Mouse (Mus musculus): ENCODE data around the gene Sufu. TPM values are rescaled to one million over a fixed set of nuclear protein-coding genes. Genes with fewer than 3 reads are reported as not detected.

Gene Sufu
- total and polyA plus RNA-seq, 3 experiments, result 11.4 to 42.5 TPM; not detected in 1

- TF ChIP-seq CHD2 (IDR thresholded peaks at IDR 0.05; ENCODE audit: low read length) (no peak; the same call in 1 of the 2 replicates), POLR2AphosphoS5 (IDR thresholded peaks at IDR 0.05; ENCODE audit: borderline replicate concordance, low read depth, low read length) (no peak), GATA1 (IDR thresholded peaks at IDR 0.05; ENCODE audit: low read depth, low read length) (peak; percentile 27; the same call in 1 of the 2 replicates), USF1 (IDR thresholded peaks at IDR 0.05; ENCODE audit: low read depth, low read length) (no peak), RCOR1 (IDR thresholded peaks at IDR 0.05; ENCODE audit: low read depth, low read length) (peak; percentile 59; the same call in 1 of the 2 replicates), MEF2A (IDR thresholded peaks at IDR 0.05; ENCODE audit: extremely low read depth, insufficient replicate concordance, low read depth, low read length, poor library complexity, severe bottlenecking) (no peak), CHD1 (IDR thresholded peaks at IDR 0.05; ENCODE audit: low read depth, low read length) (peak; percentile 81; the same call in 1 of the 2 replicates), KAT2A (conservative IDR thresholded peaks at IDR 0.05; ENCODE audit: low read depth, low read length) (0 out of 2 replicates have a peak, but pooled peaks have one; percentile 26), E2F4 (IDR thresholded peaks at IDR 0.05; ENCODE audit: borderline replicate concordance, low read depth, low read length) (no peak), ETS1 (IDR thresholded peaks at IDR 0.05; ENCODE audit: low read depth, low read length) (peak; percentile 50), ZNF384 (IDR thresholded peaks at IDR 0.05; ENCODE audit: low read depth, low read length) (no peak), TBP (IDR thresholded peaks at IDR 0.05; ENCODE audit: low read depth, low read length) (peak; percentile 28; the same call in 1 of the 2 replicates), USF2 (IDR thresholded peaks at IDR 0.05; ENCODE audit: borderline replicate concordance in 1 of 2, insufficient read depth in 1 of 2, low read depth in 1 of 2, low read length in 2 of 2) (no peak), EP300 (IDR thresholded peaks at IDR 0.05; ENCODE audit: low read depth in 1 of 2, low read length in 2 of 2) (peak; percentile 42 to 51; a peak in 3 of 4 replicates), SIN3A (IDR thresholded peaks at IDR 0.05; ENCODE audit: low read length) (peak; percentile 66), NELFE (IDR thresholded peaks at IDR 0.05; ENCODE audit: low read depth, low read length) (peak; percentile 61), ZC3H11A (IDR thresholded peaks at IDR 0.05; ENCODE audit: low read depth, low read length) (no peak), UBTF (IDR thresholded peaks at IDR 0.05; ENCODE audit: borderline replicate concordance, insufficient read depth, low read depth, low read length) (no peak), RAD21 (IDR thresholded peaks at IDR 0.05; ENCODE audit: low read depth, low read length) (no peak)
These were observed 39.1 kb upstream of the Sufu start (continued) for GRCm38 (mm10) chr19:46357344-46358280.

GRCm38 (mm10) chr19:46358381-46358780 lies 38.3 kb upstream of the Sufu start:
- Histone ChIP-seq H3K79me2 (ENCODE audit: control insufficient read depth, insufficient read depth, low read length, poor library complexity) (no peaks in the 10 kb centered on the region), H3K27me3 (ENCODE audit: control insufficient read depth in 1 of 2, insufficient read depth in 2 of 2, low read length in 2 of 2) (no peaks in the 10 kb centered on the region), H3K4me1 (ENCODE audit: control insufficient read depth in 1 of 2, insufficient read depth in 2 of 2, low read length in 2 of 2) (peaks cover 6 to 13% of the 10 kb centered on the region in 2 experiments; a peak in 3 of 4 replicates), H3K36me3 (ENCODE audit: control insufficient read depth in 1 of 2, insufficient read depth in 2 of 2, low read length in 2 of 2) (peaks cover 0 to 8% of the 10 kb centered on the region in 2 experiments; a peak in 2 of 4 replicates), H3K9me3 (replicated peaks; ENCODE audit: insufficient read depth, low read length) (no peaks in the 10 kb centered on the region), H3K9ac (ENCODE audit: control insufficient read depth, low read depth, low read length, poor library complexity, severe bottlenecking) (peak overlapping the region; percentile 65), H3K27ac (ENCODE audit: control insufficient read depth, low read depth, low read length) (peak overlapping the region; percentile 77), H3K4me3 (ENCODE audit: control insufficient read depth in 1 of 2, insufficient read depth in 1 of 2, low read depth in 2 of 2, low read length in 2 of 2) (peak overlapping the region; percentile 45 to 78)
- DNase-seq (ENCODE audit: low read depth, low spot score), result peak; percentile 39
- TF ChIP-seq TAL1 (IDR thresholded peaks at IDR 0.05; ENCODE audit: low read length) (no peak), ZMIZ1 (IDR thresholded peaks at IDR 0.05; ENCODE audit: low read depth, low read length) (0 out of 2 replicates have a peak, but pooled peaks have one; percentile 6)
